Comparison of ENCODE assay signal across 26 mouse cellular contexts in the genomic region with DNA sequence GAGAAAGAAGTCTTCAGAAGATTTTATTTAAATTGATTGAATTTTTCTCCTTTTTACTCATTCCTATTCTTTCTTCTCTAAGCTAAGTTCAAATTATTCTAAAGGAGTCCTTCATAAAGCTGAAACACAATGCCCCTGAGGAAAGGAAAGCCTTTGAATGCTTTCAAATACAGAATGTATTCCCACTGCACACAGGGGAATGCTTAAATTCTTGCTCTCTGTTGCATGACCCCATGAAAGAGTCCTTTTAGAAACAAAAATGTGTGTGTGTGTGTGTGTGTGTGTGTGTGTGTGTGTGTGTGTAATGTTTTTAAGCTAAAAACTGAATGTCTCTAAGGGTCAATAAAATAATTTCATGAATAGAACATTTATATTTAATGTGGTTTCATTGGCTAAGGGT.
DNase-seq lines count a peak whose midpoint lies in the region; ATAC-seq lines count a peak whose summit lies in the region.
"Had no signal": no experiment of that assay in that cellular context is flagged by ENCODE, and none has a peak within 500 bp of the region (broad histone marks: within the 10 kb centered on the region; RNA-seq: fewer than 3 reads in every experiment).

No protein-coding gene starts in this region.

- ATAC-seq in forebrain, embryonic 16.5 days, result no peak
- ATAC-seq in midbrain, embryonic 11.5 days (ENCODE audit: low FRiP score), result peak; percentile 71; the same call in 1 of the 2 replicates
- no peak for ATAC-seq in midbrain, embryonic 13.5 days
- ATAC-seq in embryonic facial prominence, embryonic 14.5 days (ENCODE audit: low read depth), result no peak
- ATAC-seq: CD4-positive, CD25-positive, alpha-beta regulatory T cell, adult 4 months; forebrain, embryonic 15.5 days had no signal

- 0 out of 2 replicates have a peak, but pooled peaks cover 4% of the 10 kb centered on the region for H3K9me3 ChIP-seq in forebrain, embryonic 10.5 days
- H3K9me3 ChIP-seq in forebrain, embryonic 16.5 days (ENCODE audit: control insufficient read depth, low read length), result peaks cover 5% of the 10 kb centered on the region; the same call in 1 of the 2 replicates
- peaks cover 4% of the 10 kb centered on the region; the same call in 1 of the 2 replicates for H3K9me3 ChIP-seq in midbrain, embryonic 11.5 days (ENCODE audit: control insufficient read depth, low read length)
- H3K9me3 ChIP-seq in midbrain, embryonic 13.5 days, result peaks cover 5% of the 10 kb centered on the region; the same call in 1 of the 2 replicates
- H3K9me3 ChIP-seq in embryonic facial prominence, embryonic 14.5 days (ENCODE audit: control insufficient read depth, low read length), result no peaks in the 10 kb centered on the region
- H3K9me3 ChIP-seq: embryonic facial prominence, embryonic 12.5 days; heart, embryonic 13.5 days; limb, embryonic 12.5 days; neural tube, embryonic 15.5 days had no signal

- no peak overlapping the region for H3K9ac ChIP-seq in forebrain, embryonic 16.5 days (replicated peaks; ENCODE audit: low read depth, low read length)
- no peak overlapping the region for H3K9ac ChIP-seq in midbrain, embryonic 11.5 days (ENCODE audit: low read length)
- H3K9ac ChIP-seq in midbrain, embryonic 13.5 days (replicated peaks), result no peak overlapping the region
- no peak overlapping the region for H3K9ac ChIP-seq in embryonic facial prominence, embryonic 14.5 days (ENCODE audit: low read depth, low read length)
- H3K9ac ChIP-seq: embryonic facial prominence, embryonic 12.5 days; forebrain, embryonic 15.5 days; heart, embryonic 13.5 days; hindbrain, embryonic 15.5 days; limb, embryonic 12.5 days; liver, embryonic 14.5 days; lung, embryonic 14.5 days; neural tube, embryonic 15.5 days had no signal

- H3K36me3 ChIP-seq in forebrain, embryonic 10.5 days (replicated peaks), result no peaks in the 10 kb centered on the region
- no peaks in the 10 kb centered on the region for H3K36me3 ChIP-seq in forebrain, embryonic 16.5 days (ENCODE audit: control insufficient read depth, insufficient read depth)
- H3K36me3 ChIP-seq in midbrain, embryonic 11.5 days (ENCODE audit: control insufficient read depth, insufficient read depth, low read length), result no peaks in the 10 kb centered on the region
- H3K36me3 ChIP-seq in midbrain, embryonic 13.5 days, result no peaks in the 10 kb centered on the region
- no peaks in the 10 kb centered on the region for H3K36me3 ChIP-seq in embryonic facial prominence, embryonic 14.5 days (ENCODE audit: control insufficient read depth, insufficient read depth, low read length)
- H3K36me3 ChIP-seq: embryonic facial prominence, embryonic 12.5 days; forebrain, embryonic 15.5 days; heart, embryonic 13.5 days; hindbrain, embryonic 15.5 days; limb, embryonic 12.5 days; neural tube, embryonic 15.5 days had no signal

- H3K27ac ChIP-seq in forebrain, embryonic 10.5 days, result no peak overlapping the region
- H3K27ac ChIP-seq in forebrain, embryonic 16.5 days (ENCODE audit: low read length), result no peak overlapping the region
- no peak overlapping the region for H3K27ac ChIP-seq in midbrain, embryonic 11.5 days (ENCODE audit: low read depth, low read length)
- no peak overlapping the region for H3K27ac ChIP-seq in midbrain, embryonic 13.5 days
- H3K27ac ChIP-seq in embryonic facial prominence, embryonic 14.5 days (replicated peaks; ENCODE audit: low read depth, low read length), result no peak overlapping the region
- H3K27ac ChIP-seq: embryonic facial prominence, embryonic 12.5 days; forebrain, embryonic 15.5 days; heart, embryonic 13.5 days; hindbrain, embryonic 15.5 days; limb, embryonic 12.5 days; liver, embryonic 14.5 days; neural tube, embryonic 15.5 days had no signal

- no peak overlapping the region for H3K4me2 ChIP-seq in forebrain, embryonic 16.5 days (ENCODE audit: low read length)
- H3K4me2 ChIP-seq in midbrain, embryonic 11.5 days, result no peak overlapping the region
- H3K4me2 ChIP-seq in midbrain, embryonic 13.5 days (replicated peaks), result no peak overlapping the region
- no peak overlapping the region for H3K4me2 ChIP-seq in embryonic facial prominence, embryonic 14.5 days (ENCODE audit: low read depth, low read length)
- H3K4me2 ChIP-seq: embryonic facial prominence, embryonic 12.5 days; forebrain, embryonic 15.5 days; heart, embryonic 13.5 days; hindbrain, embryonic 15.5 days; limb, embryonic 12.5 days; lung, embryonic 14.5 days; neural tube, embryonic 15.5 days had no signal

- DNase-seq in forebrain, embryonic 10.5 days (ENCODE audit: extremely low spot score, low spot score), result peak; percentile 16
- no peak for DNase-seq in midbrain, embryonic 11.5 days (ENCODE audit: low spot score, missing footprints)
- peak; percentile 40 for DNase-seq in embryonic facial prominence, embryonic 14.5 days (ENCODE audit: low spot score)
- no peak for DNase-seq in cerebellum, adult 9-10 months
- DNase-seq in adrenal gland, postnatal 10 days, result no peak
- DNase-seq in cerebellum, adult 9-11 months, result no peak
- DNase-seq: adrenal gland, postnatal 36 days; cerebellum, adult 11 months; cerebellum, postnatal 25 days; gastrocnemius, postnatal 14 days; heart, adult 18-20 months; heart, postnatal 14 days; kidney, adult 2 months; kidney, postnatal 10 days; lung, embryonic 14.5 days had no signal

- H3K27me3 ChIP-seq in forebrain, embryonic 10.5 days (ENCODE audit: poor library complexity, severe bottlenecking), result no peaks in the 10 kb centered on the region
- H3K27me3 ChIP-seq in forebrain, embryonic 16.5 days (replicated peaks; ENCODE audit: control insufficient read depth, insufficient read depth, low read length), result no peaks in the 10 kb centered on the region
- H3K27me3 ChIP-seq in midbrain, embryonic 11.5 days (ENCODE audit: control insufficient read depth, insufficient read depth, low read length), result no peaks in the 10 kb centered on the region
- no peaks in the 10 kb centered on the region for H3K27me3 ChIP-seq in midbrain, embryonic 13.5 days
- no peaks in the 10 kb centered on the region for H3K27me3 ChIP-seq in embryonic facial prominence, embryonic 14.5 days (replicated peaks; ENCODE audit: control insufficient read depth, insufficient read depth, low read length)
- H3K27me3 ChIP-seq: embryonic facial prominence, embryonic 12.5 days; forebrain, embryonic 15.5 days; heart, embryonic 13.5 days; hindbrain, embryonic 15.5 days; limb, embryonic 12.5 days; neural tube, embryonic 15.5 days had no signal

- no peak overlapping the region for H3K4me3 ChIP-seq in forebrain, embryonic 10.5 days
- no peak overlapping the region for H3K4me3 ChIP-seq in forebrain, embryonic 16.5 days (replicated peaks; ENCODE audit: low read length)
- H3K4me3 ChIP-seq in midbrain, embryonic 11.5 days (ENCODE audit: low read depth, low read length), result no peak overlapping the region
- no peak overlapping the region for H3K4me3 ChIP-seq in midbrain, embryonic 13.5 days (replicated peaks)
- H3K4me3 ChIP-seq in embryonic facial prominence, embryonic 14.5 days (ENCODE audit: low read depth, low read length), result no peak overlapping the region
- H3K4me3 ChIP-seq: embryonic facial prominence, embryonic 12.5 days; erythroblast, embryonic 14.5 days; forebrain, embryonic 15.5 days; heart, embryonic 13.5 days; hindbrain, embryonic 15.5 days; limb, embryonic 12.5 days; neural tube, embryonic 15.5 days had no signal

- peaks cover 8% of the 10 kb centered on the region for H3K4me1 ChIP-seq in forebrain, embryonic 10.5 days
- H3K4me1 ChIP-seq in forebrain, embryonic 16.5 days (replicated peaks; ENCODE audit: control insufficient read depth, insufficient read depth, low read length), result no peaks in the 10 kb centered on the region
- H3K4me1 ChIP-seq in midbrain, embryonic 11.5 days (ENCODE audit: control insufficient read depth, insufficient read depth, low read length), result no peaks in the 10 kb centered on the region
- no peaks in the 10 kb centered on the region for H3K4me1 ChIP-seq in midbrain, embryonic 13.5 days (replicated peaks)
- H3K4me1 ChIP-seq in embryonic facial prominence, embryonic 14.5 days (ENCODE audit: control insufficient read depth, insufficient read depth, low read length), result no peaks in the 10 kb centered on the region
- H3K4me1 ChIP-seq: embryonic facial prominence, embryonic 12.5 days; forebrain, embryonic 15.5 days; heart, embryonic 13.5 days; hindbrain, embryonic 15.5 days; limb, embryonic 12.5 days; neural tube, embryonic 15.5 days had no signal

Comparison
In these comparisons a context has a peak if more than half of its experiments do, and no peak if none do; other contexts are left out.
1. DNase-seq: peak in forebrain, embryonic 10.5 days (single experiment) and embryonic facial prominence, embryonic 14.5 days (single experiment); none in midbrain, embryonic 11.5 days (single experiment), cerebellum, adult 9-10 months (single experiment), adrenal gland, postnatal 10 days (single experiment) and cerebellum, adult 9-11 months (single experiment).